Mouse (Mus musculus): ENCODE results near the gene Ppp1r14c.

- TF ChIP-seq POLR2A (IDR thresholded peaks at IDR 0.05; ENCODE audit: low read depth, low read length) (no peak), CTCF (IDR thresholded peaks at IDR 0.05; ENCODE audit: extremely low read depth, insufficient read length, insufficient replicate concordance, low read depth, low read length) (no peak)
These were observed 31.5 kb downstream of the Ppp1r14c start for GRCm38 (mm10) chr10:3397406-3397805.

All from small intestine, adult 2 months (tissue).